Mouse (Mus musculus) CH12.LX (cell line): ENCODE measurements around the gene Vps18. TPM values are rescaled to one million over a fixed set of nuclear protein-coding genes. Genes with fewer than 3 reads are reported as not detected.

Source experiments
- DNase-seq: peaks from one replicate; pipeline ENCODE4 v3.0.0-alpha.2; 2013; ENCODE audit errors: extremely low read depth
- H3K27ac ChIP-seq: 2 replicates; pipeline ENCODE4 v1.5.1; 2012; ENCODE audit warnings: low read depth, mild to moderate bottlenecking, control low read depth, moderate library complexity; ENCODE audit not compliant: insufficient read depth
- H3K27me3 ChIP-seq: replicated peaks from 2 replicates; pipeline ENCODE3; 2012; ENCODE audit warnings: inconsistent platforms
- H3K36me3 ChIP-seq, 2 experiments: replicated peaks in 1 of 2; 2 replicates each; pipeline versions ENCODE3 to v1.6.1; 2012; ENCODE audit warnings: inconsistent platforms in 1 of 2, low read length in 1 of 2, mild to moderate bottlenecking in 1 of 2, mixed read lengths in 1 of 2, moderate library complexity in 1 of 2; ENCODE audit not compliant: control insufficient read depth in 1 of 2, insufficient read depth in 1 of 2
- H3K4me1 ChIP-seq, 2 experiments: 2 replicates each; pipeline ENCODE4 v1.6.1; 2012; ENCODE audit warnings: inconsistent platforms in 1 of 2, moderate library complexity in 1 of 2; ENCODE audit not compliant: insufficient read depth in 2 of 2, control insufficient read depth in 1 of 2
- H3K4me2 ChIP-seq: 2 replicates; pipeline ENCODE4 v1.6.1; 2012; ENCODE audit warnings: low read depth, mild to moderate bottlenecking, control low read depth; ENCODE audit not compliant: poor library complexity, insufficient read depth, severe bottlenecking
- H3K4me3 ChIP-seq, 3 experiments: fragments of 150-350 bp in 1 of 3; sonication (generic) in 1 of 3; replicated peaks in 1 of 3; 2 replicates each; pipeline versions ENCODE3 to v1.5.1; 2011 to 2012; ENCODE audit warnings: low read depth in 2 of 3, low read length in 2 of 3, mild to moderate bottlenecking in 2 of 3, moderate library complexity in 2 of 3, control low read depth in 1 of 3, improper control_type of control experiment in 1 of 3, inconsistent platforms in 1 of 3, mixed read lengths in 1 of 3; ENCODE audit not compliant: poor library complexity in 1 of 3
- H3K79me2 ChIP-seq: replicated peaks from 2 replicates; pipeline ENCODE4 v1.6.1; 2012; ENCODE audit warnings: mild to moderate bottlenecking, moderate library complexity; ENCODE audit not compliant: control insufficient read depth, poor library complexity, insufficient read depth, severe bottlenecking; ENCODE audit errors: extremely low read depth
- H3K9ac ChIP-seq: 2 replicates; pipeline ENCODE4 v1.6.1; 2012; ENCODE audit warnings: low read depth, mild to moderate bottlenecking, control low read depth, moderate library complexity; ENCODE audit not compliant: insufficient read depth
- H3K9me3 ChIP-seq: replicated peaks from 2 replicates; pipeline ENCODE3; 2012; ENCODE audit warnings: low read length, inconsistent platforms, mixed read lengths
- BHLHE40 ChIP-seq: IDR thresholded peaks from 2 replicates; pipeline ENCODE4 v1.6.1; 2011; ENCODE audit warnings: mild to moderate bottlenecking, low read depth, low read length, improper control_type of control experiment
- CHD2 ChIP-seq: IDR thresholded peaks from 2 replicates; pipeline ENCODE4 v1.6.1; 2011; ENCODE audit warnings: low read length, improper control_type of control experiment
- CTCF ChIP-seq, 2 experiments: IDR thresholded peaks in 1 of 2; conservative IDR thresholded peaks in 1 of 2; 2 replicates each; pipeline ENCODE4 v1.5.1; 2011 to 2012; ENCODE audit warnings: low read depth in 2 of 2, low read length in 2 of 2, improper control_type of control experiment in 1 of 2, inconsistent platforms in 1 of 2, mild to moderate bottlenecking in 1 of 2, moderate library complexity in 1 of 2
- ELF1 ChIP-seq: IDR thresholded peaks from 2 replicates; pipeline ENCODE4 v1.6.1; 2014; ENCODE audit warnings: low read depth, mild to moderate bottlenecking, inconsistent platforms, low read length, improper control_type of control experiment
- EP300 ChIP-seq: IDR thresholded peaks from 2 replicates; pipeline ENCODE4 v1.6.1; 2011; ENCODE audit warnings: low read length, improper control_type of control experiment
- GABPA ChIP-seq: IDR thresholded peaks from 2 replicates; pipeline ENCODE4 v1.6.1; 2012; ENCODE audit warnings: low read depth, low read length, improper control_type of control experiment, inconsistent platforms; ENCODE audit not compliant: insufficient replicate concordance
- HCFC1 ChIP-seq: IDR thresholded peaks from 2 replicates; pipeline ENCODE4 v1.6.1; 2012; ENCODE audit warnings: low read depth, mild to moderate bottlenecking, inconsistent platforms, low read length, improper control_type of control experiment
- IRF4 ChIP-seq: IDR thresholded peaks from 2 replicates; pipeline ENCODE4 v1.6.1; 2014; ENCODE audit warnings: low read depth, mild to moderate bottlenecking, inconsistent platforms, low read length, improper control_type of control experiment
- MAX ChIP-seq: IDR thresholded peaks from 2 replicates; pipeline ENCODE4 v1.6.1; 2011; ENCODE audit warnings: low read length, improper control_type of control experiment
- MAZ ChIP-seq: IDR thresholded peaks from 2 replicates; pipeline ENCODE4 v1.6.1; 2012; ENCODE audit warnings: low read depth, mild to moderate bottlenecking, inconsistent platforms, low read length, improper control_type of control experiment, moderate library complexity
- MEF2A ChIP-seq: IDR thresholded peaks from 2 replicates; pipeline ENCODE4 v1.6.1; 2014; ENCODE audit warnings: low read depth, mild to moderate bottlenecking, inconsistent platforms, low read length, improper control_type of control experiment, borderline replicate concordance
- MXI1 ChIP-seq: IDR thresholded peaks from 2 replicates; pipeline ENCODE4 v1.6.1; 2011; ENCODE audit warnings: mild to moderate bottlenecking, low read depth, low read length, improper control_type of control experiment
- NELFE ChIP-seq: IDR thresholded peaks from 2 replicates; pipeline ENCODE4 v1.6.1; 2011; ENCODE audit warnings: low read depth, low read length, improper control_type of control experiment
- NRF1 ChIP-seq: IDR thresholded peaks from 2 replicates; pipeline ENCODE4 v1.6.1; 2014; ENCODE audit warnings: low read depth, mild to moderate bottlenecking, inconsistent platforms, low read length, improper control_type of control experiment, moderate library complexity
- PAX5 ChIP-seq: IDR thresholded peaks from 2 replicates; pipeline ENCODE4 v1.6.1; 2012; ENCODE audit warnings: low read length, inconsistent platforms, mixed read lengths
- POLR2AphosphoS2 ChIP-seq: IDR thresholded peaks from 2 replicates; pipeline ENCODE4 v1.6.1; 2011; ENCODE audit warnings: low read depth, low read length, improper control_type of control experiment
- RAD21 ChIP-seq: IDR thresholded peaks from 2 replicates; pipeline ENCODE4 v1.6.1; 2011; ENCODE audit warnings: low read depth, mild to moderate bottlenecking, low read length, improper control_type of control experiment, moderate library complexity
- RCOR1 ChIP-seq: conservative IDR thresholded peaks from 2 replicates; pipeline ENCODE4 v1.6.1; 2012; ENCODE audit warnings: low read depth, mild to moderate bottlenecking, inconsistent platforms, low read length, improper control_type of control experiment
- SIN3A ChIP-seq: IDR thresholded peaks from 2 replicates; pipeline ENCODE4 v1.6.1; 2012; ENCODE audit warnings: low read length, improper control_type of control experiment, inconsistent platforms
- TCF12 ChIP-seq: IDR thresholded peaks from 2 replicates; pipeline ENCODE4 v1.6.1; 2014; ENCODE audit warnings: low read depth, mild to moderate bottlenecking, inconsistent platforms, low read length, improper control_type of control experiment
- UBTF ChIP-seq: IDR thresholded peaks from 2 replicates; pipeline ENCODE4 v1.6.1; 2012; ENCODE audit warnings: low read depth, mild to moderate bottlenecking, inconsistent platforms, low read length, improper control_type of control experiment, moderate library complexity
- USF2 ChIP-seq: conservative IDR thresholded peaks from 2 replicates; pipeline ENCODE4 v1.6.1; 2011; ENCODE audit warnings: low read depth, low read length, improper control_type of control experiment
- ZC3H11A ChIP-seq: IDR thresholded peaks from 2 replicates; pipeline ENCODE4 v1.6.1; 2012; ENCODE audit warnings: low read depth, mild to moderate bottlenecking, inconsistent platforms, low read length, improper control_type of control experiment
- ZKSCAN1 ChIP-seq: IDR thresholded peaks from 2 replicates; pipeline ENCODE4 v1.6.1; 2012; ENCODE audit warnings: low read depth, inconsistent platforms, low read length, improper control_type of control experiment, borderline replicate concordance
- dilution Hi-C: fragments of 300-500 bp; cut with MboI; formaldehyde crosslinking; loops from 2 replicates; pipeline ENCODE4 v1.14.3; 2020; ENCODE audit warnings: low sequenced_read_pairs; ENCODE audit not compliant: extremely low pct_unique_long_range_greater_than_20kb, extremely low pct_ligation_motif_present
- in situ Hi-C: fragments of 300-500 bp; cut with MboI; formaldehyde crosslinking; loops from 3 replicates; pipeline ENCODE4 v1.14.3; 2019; ENCODE audit warnings: low sequenced_read_pairs, low pct_ligation_motif_present, low pct_unique_long_range_greater_than_20kb, mixed read lengths
- polyA plus RNA-seq: library from polyadenylated mRNA; unstranded; fragments of >175 nt; gene quantifications from 2 replicates; pipeline ENCODE4 v1.2.1, GENCODE M21; 2012; ENCODE audit warnings: low read depth; ENCODE audit not compliant: insufficient read length
- total RNA-seq, 2 experiments: library from RNA; depleted of rRNA; stranded (reverse); fragments of 300-350 nt in 1 of 2; fragments of >200 nt in 1 of 2; gene quantifications; 2 replicates each; pipeline ENCODE4 v1.2.3; 2012 to 2014

Vps18 gene
- total and polyA plus RNA-seq, 3 experiments, result 8.7 to 17.9 (median 15.4) TPM

DNA sequence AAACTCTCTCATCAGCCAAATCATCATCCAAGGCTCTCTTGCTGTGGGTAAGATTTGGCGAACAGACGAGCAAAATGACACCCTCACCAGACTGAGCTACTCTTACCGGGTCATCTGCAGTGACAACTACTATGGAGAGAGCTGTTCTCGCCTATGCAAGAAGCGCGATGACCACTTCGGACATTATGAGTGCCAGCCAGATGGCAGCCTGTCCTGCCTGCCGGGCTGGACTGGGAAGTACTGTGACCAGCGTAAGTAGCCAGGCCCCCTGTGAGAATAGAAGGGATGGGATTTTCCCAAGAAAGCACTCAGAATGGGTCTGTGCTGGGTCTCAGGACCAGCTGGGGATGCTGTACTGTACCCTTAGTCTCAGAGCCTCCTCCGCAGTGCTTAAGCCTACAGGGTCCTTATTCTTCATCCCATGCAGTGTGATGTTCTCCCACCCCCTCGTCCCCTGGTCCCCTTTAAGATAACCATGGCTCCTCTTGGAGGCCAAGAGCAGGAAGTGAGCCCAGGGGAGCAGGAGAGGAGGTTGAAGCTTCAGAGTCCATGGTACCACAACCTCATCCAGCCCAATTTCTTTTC lies 39.5 kb downstream of the Vps18 start:
- Histone ChIP-seq H3K27me3 (peaks cover 75% of the 10 kb centered on the region), H3K79me2 (no peaks in the 10 kb centered on the region), H3K4me1 (peaks cover 9 to 28% of the 10 kb centered on the region in 2 experiments), H3K9ac (no peak overlapping the region)
- DNase-seq, result no peak
- no peak for TF ChIP-seq NRF1
- no peak for TF ChIP-seq PAX5
- TF ChIP-seq USF2, result no peak
- no peak for TF ChIP-seq MAZ
- TF ChIP-seq BHLHE40, result no peak
- TF ChIP-seq SIN3A, result no peak
- TF ChIP-seq IRF4, result no peak
- TF ChIP-seq ZKSCAN1, result no peak
- TF ChIP-seq ZC3H11A, result no peak
- TF ChIP-seq RCOR1, result no peak
- no peak for TF ChIP-seq RAD21
- TF ChIP-seq CHD2, result no peak
- no peak for TF ChIP-seq ELF1
- TF ChIP-seq TCF12, result no peak
- TF ChIP-seq HCFC1, result no peak
- TF ChIP-seq NELFE, result no peak
- no peak for TF ChIP-seq MAX
- no peak for TF ChIP-seq MEF2A
- TF ChIP-seq MXI1, result no peak
- TF ChIP-seq, all 38 proteins: peak for 0
- H3K36me3 ChIP-seq, result no peaks in the 10 kb centered on the region
- H3K9me3 ChIP-seq, result peaks cover 3% of the 10 kb centered on the region
- H3K4me3 ChIP-seq, result no peak overlapping the region
- H3K27ac ChIP-seq, result no peak overlapping the region
- in situ Hi-C loops, result no loop called here
- no peak overlapping the region for H3K4me2 ChIP-seq
- dilution Hi-C loops, result no loop called here

DNA sequence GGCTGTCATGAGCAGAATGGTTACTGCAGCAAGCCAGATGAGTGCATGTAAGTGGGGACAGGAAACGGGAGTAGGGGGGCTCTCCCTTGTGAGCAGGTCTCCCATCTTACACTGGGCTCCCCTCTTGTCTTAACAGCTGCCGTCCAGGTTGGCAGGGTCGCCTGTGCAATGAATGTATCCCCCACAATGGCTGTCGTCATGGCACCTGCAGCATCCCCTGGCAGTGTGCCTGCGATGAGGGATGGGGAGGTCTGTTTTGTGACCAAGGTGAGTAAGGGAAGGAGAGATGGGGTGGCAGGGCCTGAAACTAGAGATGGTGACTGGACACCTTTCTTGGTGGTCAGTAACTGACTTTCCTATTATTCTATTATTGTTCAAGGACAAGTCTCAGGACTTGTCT lies 40.0 kb downstream of the Vps18 start:
- dilution Hi-C loops, result no loop called here
- Histone ChIP-seq H3K27me3 (peaks cover 75% of the 10 kb centered on the region), H3K4me3 (no peak overlapping the region), H3K79me2 (no peaks in the 10 kb centered on the region), H3K27ac (no peak overlapping the region), H3K9me3 (no peaks in the 10 kb centered on the region), H3K9ac (no peak overlapping the region), H3K36me3 (no peaks in the 10 kb centered on the region), H3K4me2 (no peak overlapping the region), H3K4me1 (peaks cover 9 to 28% of the 10 kb centered on the region in 2 experiments)
- in situ Hi-C loops, result no loop called here
- no peak for TF ChIP-seq GABPA
- no peak for TF ChIP-seq CTCF (conservative IDR thresholded peaks at IDR 0.05 in 1 of 2, IDR thresholded peaks at IDR 0.05 in 1 of 2; ENCODE audit: low read depth in 2 of 2, low read length in 2 of 2)
- TF ChIP-seq RCOR1, result no peak
- TF ChIP-seq NELFE, result no peak
- TF ChIP-seq EP300, result no peak
- TF ChIP-seq ZC3H11A, result no peak
- TF ChIP-seq UBTF, result no peak
- TF ChIP-seq SIN3A, result no peak
- TF ChIP-seq ELF1, result no peak
- no peak for TF ChIP-seq POLR2AphosphoS2
- no peak for TF ChIP-seq IRF4
- DNase-seq, result no peak
